Mouse (Mus musculus) heart, postnatal 14 days (tissue): ENCODE measurements around the gene Bpifb1. TPM values are rescaled to one million over a fixed set of nuclear protein-coding genes. Genes with fewer than 3 reads are reported as not detected.

ENCODE experiments used
- total RNA-seq, 2 experiments: library from RNA; stranded (reverse); gene quantifications; 2 replicates each; pipeline ENCODE4 v1.2.3; 2021

The Bpifb1 gene
- total RNA-seq, 2 experiments from 2014 or later: 2.2 TPM; not detected in 1

Other genes with a start within 250 kb of the Bpifb1 start
- not detected for gene Bpifa6, start 215.9 kb upstream of the Bpifb1 start, total RNA-seq
- gene Bpifa2, start 182.6 kb upstream of the Bpifb1 start, total RNA-seq: not detected
- not detected for gene Bpifa3, start 60.5 kb upstream of the Bpifb1 start, total RNA-seq
- 1 to 10 TPM in 1 of 2 experiments, not detected in 1; 8.4 TPM for gene Bpifa1, start 47.9 kb upstream of the Bpifb1 start, total RNA-seq
- gene Bpifa5, start 28.2 kb upstream of the Bpifb1 start, total RNA-seq: not detected
- gene Bpifb5, start 32.9 kb downstream of the Bpifb1 start, total RNA-seq: not detected
- gene Bpifb9a, start 67.0 kb downstream of the Bpifb1 start, total RNA-seq: not detected
- not detected for gene Bpifb9b, start 116.4 kb downstream of the Bpifb1 start, total RNA-seq
- gene Cdk5rap1, start 182.2 kb downstream of the Bpifb1 start, total RNA-seq: 10 to 100 TPM; 19.0 to 19.2 TPM
- gene Snta1, start 217.3 kb downstream of the Bpifb1 start, total RNA-seq: 10 to 100 TPM; 91.4 to 98.7 TPM
- 10 to 100 TPM; 21.4 to 21.7 TPM for gene Cbfa2t2, start 245.7 kb downstream of the Bpifb1 start, total RNA-seq